Mouse (Mus musculus) CD4-positive, CD25-positive, alpha-beta regulatory T cell, adult 2 months (primary cell): ENCODE data around the gene Cox7a1.
"Not testable (repeated sequence)": the region's sequence is repeated elsewhere in the genome, so short reads cannot be mapped to it uniquely, and the experiment has no call there.

Experiments
- DNase-seq: peaks from one replicate; pipeline ENCODE4 v3.0.0-alpha.2; 2012; ENCODE audit warnings: low read depth, low spot score

The Cox7a1 gene

GRCm38 (mm10) chr7:30183879-30184289 is at the start of gene Cox7a1:
TSS of gene Cox7a1 (plus strand) at chr7:30184144.
- peak; percentile 81 for DNase-seq

GRCm38 (mm10) chr7:30136826-30137225 is 47.1 kb upstream of the Cox7a1 start:
- DNase-seq = no peak

GRCm38 (mm10) chr7:30143170-30143554 is 40.8 kb upstream of the Cox7a1 start:
- DNase-seq = no peak

GRCm38 (mm10) chr7:30143555-30144209 is 40.3 kb upstream of the Cox7a1 start:
- no peak for DNase-seq

GRCm38 (mm10) chr7:30147011-30147410 is 36.9 kb upstream of the Cox7a1 start:
- no peak for DNase-seq

- peak; percentile 12 for DNase-seq
These were observed 29.9 kb upstream of the Cox7a1 start for GRCm38 (mm10) chr7:30154040-30154439.

- no peak for DNase-seq
These were observed 28.4 kb upstream of the Cox7a1 start for GRCm38 (mm10) chr7:30155507-30155906.

GRCm38 (mm10) chr7:30163113-30163512 is 20.8 kb upstream of the Cox7a1 start:
- peak; percentile 18 for DNase-seq

- no peak for DNase-seq
These were observed 19.2 kb upstream of the Cox7a1 start for GRCm38 (mm10) chr7:30164745-30165144.

GRCm38 (mm10) chr7:30168914-30169582 is 14.9 kb upstream of the Cox7a1 start:
- DNase-seq = no peak

GRCm38 (mm10) chr7:30169583-30170282 is 14.2 kb upstream of the Cox7a1 start, which contains the start of gene Zfp146:
TSS of gene Zfp146 (minus strand) at chr7:30169750.
- DNase-seq = peak; percentile 93

GRCm38 (mm10) chr7:30170283-30170951 is 13.5 kb upstream of the Cox7a1 start:
- DNase-seq = no peak

- DNase-seq = peak; percentile 32
These were observed 7.5 kb upstream of the Cox7a1 start for GRCm38 (mm10) chr7:30176474-30176873.

- DNase-seq = no peak
These were observed 5.7 kb upstream of the Cox7a1 start for GRCm38 (mm10) chr7:30178256-30178655.

GRCm38 (mm10) chr7:30181308-30181707 is 2.6 kb upstream of the Cox7a1 start:
- DNase-seq = peak; percentile 89

GRCm38 (mm10) chr7:30181929-30182328 is 2.0 kb upstream of the Cox7a1 start:
- not testable (repeated sequence) for DNase-seq

- DNase-seq = not testable (repeated sequence)
These were observed 755 bp upstream of the Cox7a1 start for GRCm38 (mm10) chr7:30183189-30183588.

- DNase-seq = no peak
These were observed 851 bp downstream of the Cox7a1 start for GRCm38 (mm10) chr7:30184641-30185348.

GRCm38 (mm10) chr7:30188344-30189115 is 4.6 kb downstream of the Cox7a1 start:
- no peak for DNase-seq

- no peak for DNase-seq
These were observed 5.2 kb downstream of the Cox7a1 start for GRCm38 (mm10) chr7:30189116-30189491.

GRCm38 (mm10) chr7:30192088-30192487 is 8.1 kb downstream of the Cox7a1 start:
- DNase-seq = no peak
